Mouse (Mus musculus): ENCODE data around the gene Sppl2b. TPM values are rescaled to one million over a fixed set of nuclear protein-coding genes. Genes with fewer than 3 reads are reported as not detected.
"Not testable (repeated sequence)": the region's sequence is repeated elsewhere in the genome, so short reads cannot be mapped to it uniquely, and the experiment has no call there.

Gene Sppl2b
- total RNA-seq (2021), result 10 to 100 TPM; 15.6 to 19.1 TPM

DNA sequence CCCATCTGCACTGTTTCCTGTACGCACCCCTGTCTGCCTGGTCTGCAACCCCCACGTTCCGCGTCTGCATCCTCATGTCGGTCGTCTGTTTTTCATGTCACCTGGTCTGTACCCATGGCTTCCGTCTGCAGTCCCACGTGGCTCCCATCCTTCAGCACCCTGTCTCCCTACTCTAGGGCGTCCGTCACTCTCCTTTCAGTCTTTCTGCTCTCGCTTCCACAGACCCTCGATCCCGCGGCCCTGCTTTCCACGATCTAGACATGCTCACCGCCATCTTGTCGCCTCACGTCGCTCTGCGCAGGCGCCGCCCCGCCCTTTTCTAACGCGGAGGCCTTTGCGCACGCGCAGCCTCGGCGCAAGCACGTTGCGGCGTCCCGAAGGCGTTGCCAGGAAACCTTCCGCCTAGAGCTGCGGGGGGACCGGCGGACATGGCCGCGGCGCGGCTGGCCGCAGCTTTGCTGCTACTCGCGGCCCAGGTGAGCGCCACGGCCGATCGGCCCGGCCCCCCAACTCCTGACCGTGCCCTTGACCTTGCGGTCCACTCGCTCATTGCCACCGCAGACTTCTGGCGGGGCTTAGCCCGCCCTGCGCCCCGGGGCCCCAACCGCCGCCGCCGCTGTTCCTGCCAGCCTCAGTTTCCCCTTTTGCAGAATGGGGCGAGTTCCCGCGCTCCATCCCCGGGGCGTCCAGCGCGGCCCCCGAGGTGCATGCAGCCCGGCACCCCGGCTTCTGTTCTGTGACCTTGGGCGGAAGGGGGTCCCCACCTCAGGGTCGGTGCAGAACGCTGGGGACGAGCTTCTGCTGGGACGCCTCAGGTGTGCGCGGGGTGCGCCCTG lies at the start of gene Sppl2b, which contains the start of gene Lsm7:
Gene Sppl2b (plus strand): TSS at position 363 of the 836 bp plus-strand sequence.
Gene Lsm7 (minus strand): TSS at position 297 of the 836 bp plus-strand sequence.
- intact Hi-C loops (cut with DNase I), result no loop called here
- peak; percentile 99 for DNase-seq

DNA sequence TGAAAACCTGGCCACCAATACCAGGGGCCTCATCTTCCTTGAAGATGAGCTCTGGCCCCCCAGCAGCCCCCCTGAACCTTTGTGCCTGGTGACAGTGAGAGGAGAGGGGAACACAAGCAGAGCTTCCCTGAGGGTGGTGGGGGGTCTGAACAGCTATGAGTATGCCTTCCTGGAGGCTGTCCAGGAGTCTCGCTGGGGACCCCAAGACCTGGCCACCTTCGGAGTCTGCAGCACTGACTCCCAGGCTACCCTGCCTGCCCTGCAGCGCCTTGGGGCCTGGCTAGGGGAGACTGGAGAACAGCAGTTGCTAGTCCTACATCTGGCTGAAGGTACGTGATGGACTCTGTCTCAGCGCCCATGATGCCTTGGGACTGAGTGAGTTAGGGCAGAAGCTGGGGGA lies 49.8 kb upstream of the Sppl2b start:
- intact Hi-C loops (cut with DNase I), result no loop called here
- DNase-seq, result no peak

DNA sequence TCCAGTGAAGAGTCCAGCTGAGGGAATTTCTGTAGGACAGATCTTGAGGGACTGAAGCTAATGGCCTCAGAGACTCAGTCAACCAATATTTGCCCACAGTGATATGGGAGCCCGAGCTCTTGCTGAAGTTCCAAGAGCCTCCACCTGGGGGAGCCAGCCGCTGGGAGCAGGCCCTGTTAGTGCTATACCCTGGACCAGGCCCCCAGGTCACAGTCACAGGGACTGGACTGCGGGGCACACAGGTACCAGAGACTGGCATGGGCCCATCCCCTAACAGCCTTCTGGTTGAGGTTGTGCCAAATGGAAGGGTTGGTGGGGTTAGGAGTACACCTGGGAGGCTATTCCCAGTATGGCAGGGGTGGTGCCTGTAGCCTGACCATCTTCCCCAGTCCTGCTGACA lies 49.1 kb upstream of the Sppl2b start:
- peak; percentile 67 to 79 for DNase-seq

DNA sequence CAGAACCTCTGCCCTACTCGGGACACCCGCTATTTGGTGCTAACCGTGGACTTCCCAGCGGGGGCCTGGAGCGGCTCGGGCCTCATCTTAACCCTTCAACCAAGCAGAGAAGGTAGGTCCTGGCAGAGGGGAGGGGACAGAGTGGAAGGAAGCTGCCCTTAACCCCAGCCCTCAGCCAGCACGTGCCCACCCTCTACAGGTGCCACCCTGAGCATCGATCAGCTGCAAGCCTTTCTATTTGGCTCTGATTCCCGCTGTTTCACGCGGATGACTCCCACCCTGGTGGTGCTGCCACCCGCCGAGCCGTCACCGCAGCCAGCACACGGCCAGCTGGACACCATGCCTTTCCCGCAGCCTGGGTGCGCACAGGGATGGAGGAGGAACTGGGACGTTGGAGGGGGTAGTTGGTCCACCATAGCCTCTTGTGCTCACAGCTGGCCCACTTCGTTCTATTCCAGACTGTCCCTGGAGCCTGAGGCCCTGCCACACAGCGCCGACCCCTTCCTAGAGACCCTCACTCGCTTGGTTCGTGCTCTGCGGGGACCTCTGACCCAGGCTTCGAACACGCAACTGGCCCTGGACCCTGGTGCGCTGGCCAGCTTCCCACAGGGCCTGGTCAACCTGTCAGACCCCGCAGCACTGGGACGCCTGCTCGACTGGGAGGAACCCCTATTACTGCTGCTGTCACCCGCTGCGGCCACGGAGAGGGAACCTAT lies 48.6 kb upstream of the Sppl2b start:
- no peak for DNase-seq
- intact Hi-C loops (cut with DNase I), result no loop called here

More for the DNA sequence above, 49.1 kb upstream of the Sppl2b start:
- intact Hi-C loops (cut with DNase I), result no loop called here

DNA sequence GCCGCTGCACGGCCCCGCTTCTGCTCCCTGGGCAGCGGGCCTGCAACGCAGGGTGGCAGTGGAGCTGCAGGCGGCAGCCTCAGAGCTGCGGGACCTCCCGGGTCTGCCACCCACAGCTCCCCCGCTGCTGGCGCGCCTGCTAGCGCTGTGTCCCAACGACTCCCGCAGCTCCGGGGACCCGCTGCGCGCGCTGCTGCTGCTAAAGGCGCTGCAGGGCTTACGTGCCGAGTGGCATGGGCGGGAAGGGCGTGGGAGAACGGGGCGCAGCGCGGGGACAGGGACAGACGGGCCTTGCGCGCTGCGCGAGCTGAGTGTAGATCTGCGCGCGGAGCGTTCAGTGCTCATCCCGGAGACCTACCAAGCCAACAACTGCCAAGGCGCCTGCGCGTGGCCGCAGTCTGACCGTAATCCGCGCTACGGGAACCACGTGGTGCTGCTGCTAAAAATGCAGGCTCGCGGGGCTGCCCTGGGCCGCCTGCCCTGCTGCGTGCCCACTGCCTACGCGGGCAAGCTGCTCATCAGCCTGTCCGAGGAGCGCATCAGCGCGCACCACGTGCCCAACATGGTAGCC lies 47.9 kb upstream of the Sppl2b start:
- intact Hi-C loops (cut with DNase I), result no loop called here
- peak; percentile 66 to 74 for DNase-seq

DNA sequence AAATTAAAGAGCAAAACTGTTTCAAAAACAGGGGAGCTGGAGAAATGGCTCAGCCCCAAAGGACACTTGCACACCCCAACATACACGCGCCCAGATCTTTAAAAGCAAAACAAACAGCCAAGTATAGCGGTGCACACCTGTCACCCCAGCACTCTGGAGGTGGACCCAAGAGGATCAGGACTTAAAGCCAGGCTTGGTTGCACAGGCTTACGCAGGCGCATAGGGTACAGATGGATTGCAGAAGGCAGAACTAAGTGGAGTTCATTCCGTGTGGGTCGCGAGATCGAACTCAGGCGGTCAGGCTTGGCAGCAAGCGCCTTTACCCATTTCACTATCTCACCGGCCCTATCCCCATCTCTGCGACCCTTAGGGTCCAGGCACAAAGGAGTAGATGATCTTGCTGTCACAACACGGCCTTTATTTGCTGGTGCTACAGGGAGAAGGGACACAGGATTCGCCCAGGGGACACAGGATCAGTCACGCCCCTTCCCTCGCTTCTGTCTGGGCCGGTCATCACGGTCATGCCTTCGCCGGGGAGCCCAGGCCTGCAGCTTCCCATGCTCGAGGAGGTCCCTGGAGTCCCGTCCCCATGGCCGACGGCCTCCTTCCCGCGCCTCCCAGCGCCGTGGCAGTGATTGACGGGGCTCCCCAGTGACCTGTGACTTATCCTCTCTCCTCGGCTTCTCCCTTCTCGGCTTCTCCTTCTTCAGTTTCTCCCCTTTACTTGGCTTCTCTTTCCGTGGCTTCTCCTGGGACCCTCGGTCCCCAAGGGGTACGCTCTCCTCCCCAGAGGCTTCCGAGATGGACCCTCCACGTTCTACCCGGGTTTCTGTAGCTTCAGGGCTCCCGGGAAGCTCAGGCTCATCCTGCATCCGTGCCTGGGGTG lies 46.7 kb upstream of the Sppl2b start:
- intact Hi-C loops (cut with DNase I), result no loop called here
- DNase-seq, result no peak

DNA sequence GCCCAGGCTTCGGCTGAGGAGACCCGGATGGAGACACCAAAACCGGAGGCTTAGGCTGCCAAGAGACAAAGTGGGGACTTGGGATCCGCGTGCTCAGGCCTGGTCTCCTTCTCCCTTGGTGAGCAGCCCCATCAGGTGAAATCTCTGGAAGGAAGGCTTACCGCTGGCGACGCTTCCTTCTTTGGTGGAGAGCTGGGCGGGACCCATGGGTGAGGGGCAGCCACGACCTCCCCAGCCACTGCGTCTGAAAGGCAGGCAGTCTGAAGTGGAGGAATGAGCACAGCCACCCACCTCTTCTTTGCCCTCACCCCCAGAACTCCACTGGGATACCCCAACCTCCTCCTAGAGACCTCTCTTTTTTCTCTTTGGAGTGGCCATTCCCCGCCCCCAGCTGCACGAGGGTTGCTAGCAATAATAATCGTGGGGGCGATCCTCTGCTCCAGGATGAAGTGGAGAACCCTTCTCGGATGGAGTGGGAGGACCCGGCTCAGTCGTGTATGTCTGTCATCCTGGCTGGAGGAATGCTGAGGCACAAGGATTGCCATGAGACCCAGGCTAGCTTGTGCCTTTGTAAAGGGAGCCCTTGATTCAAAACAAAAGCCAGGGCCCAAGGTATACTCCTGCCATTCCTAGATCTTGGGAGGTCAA lies 46.0 kb upstream of the Sppl2b start:
- DNase-seq, result no peak
- intact Hi-C loops (cut with DNase I), result no loop called here

DNA sequence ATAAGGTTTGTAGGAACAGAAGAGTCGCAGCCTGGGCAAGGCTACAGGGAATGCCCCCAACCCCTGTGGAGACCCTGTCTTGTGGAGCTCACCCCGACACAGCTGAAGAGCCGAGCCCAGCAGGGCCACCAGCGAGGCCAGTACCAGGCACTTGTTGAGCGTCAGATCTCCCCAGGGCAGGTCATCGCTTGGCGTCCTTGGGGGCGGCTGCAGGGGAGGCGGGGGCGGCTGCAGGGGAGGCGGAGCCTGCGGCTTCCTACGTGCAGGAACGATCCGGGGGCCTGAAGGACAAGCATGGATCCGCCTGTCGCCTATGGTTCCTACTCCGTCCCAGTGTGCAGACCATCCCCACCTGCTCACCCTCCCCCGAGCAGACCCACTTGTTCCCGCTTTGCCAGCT lies 45.0 kb upstream of the Sppl2b start:
- intact Hi-C loops (cut with DNase I), result no loop called here
- DNase-seq, result no peak

DNA sequence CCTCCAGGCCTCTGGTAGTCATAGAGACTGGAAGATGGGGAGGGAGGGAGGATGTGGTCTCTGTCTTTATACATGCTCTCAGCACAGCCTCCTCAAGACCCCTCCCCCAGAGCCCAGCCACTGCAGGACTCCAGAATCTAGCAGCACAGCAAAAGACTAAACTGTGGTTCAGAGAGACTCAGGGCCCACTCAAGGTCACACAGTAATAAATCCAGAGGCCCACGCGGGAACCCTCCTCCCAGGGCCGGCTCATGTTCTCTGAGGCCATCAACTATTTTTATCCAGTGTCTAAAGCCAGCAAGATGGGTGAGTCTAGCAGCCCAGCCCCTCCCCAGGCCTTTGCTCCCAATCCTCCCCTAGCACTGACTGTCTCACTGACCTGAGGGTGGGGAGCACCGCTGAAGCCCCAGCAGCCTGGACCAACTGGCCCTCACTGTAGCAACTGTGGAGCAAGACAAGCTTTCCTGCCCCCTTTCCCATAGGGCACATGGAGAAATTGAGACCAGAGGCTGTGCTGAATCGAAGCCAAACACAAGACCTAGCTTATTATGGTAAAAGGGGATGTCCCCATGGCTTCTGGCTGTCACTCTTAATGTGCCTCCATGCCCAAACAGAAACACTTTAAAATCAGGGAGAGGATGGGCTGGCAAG lies 42.6 kb upstream of the Sppl2b start:
- DNase-seq, result no peak
- intact Hi-C loops (cut with DNase I), result no loop called here

DNA sequence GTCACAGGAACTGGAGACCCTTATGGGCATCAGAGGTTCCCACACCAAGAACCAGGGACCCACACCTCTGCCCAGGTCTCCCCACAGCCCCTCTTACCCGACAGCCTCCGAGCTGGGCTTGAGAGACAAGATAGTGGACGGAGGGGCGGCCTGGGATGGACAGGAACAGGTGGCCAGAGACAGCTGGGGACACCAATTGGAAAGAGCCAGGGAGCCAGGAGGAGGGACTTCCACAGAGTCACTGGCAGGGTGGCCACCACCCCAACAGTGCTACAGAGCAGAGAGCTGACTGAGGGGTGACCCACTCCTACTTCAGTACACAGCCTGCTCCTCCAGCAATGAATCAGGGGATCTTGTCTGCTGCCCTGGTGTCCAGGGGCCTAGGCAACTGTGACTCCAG lies 41.7 kb upstream of the Sppl2b start, which contains the start of gene Jsrp1:
Gene Jsrp1 (minus strand): TSS at position 133 of the 400 bp plus-strand sequence.
- intact Hi-C loops (cut with DNase I), result no loop called here
- no peak for DNase-seq

DNA sequence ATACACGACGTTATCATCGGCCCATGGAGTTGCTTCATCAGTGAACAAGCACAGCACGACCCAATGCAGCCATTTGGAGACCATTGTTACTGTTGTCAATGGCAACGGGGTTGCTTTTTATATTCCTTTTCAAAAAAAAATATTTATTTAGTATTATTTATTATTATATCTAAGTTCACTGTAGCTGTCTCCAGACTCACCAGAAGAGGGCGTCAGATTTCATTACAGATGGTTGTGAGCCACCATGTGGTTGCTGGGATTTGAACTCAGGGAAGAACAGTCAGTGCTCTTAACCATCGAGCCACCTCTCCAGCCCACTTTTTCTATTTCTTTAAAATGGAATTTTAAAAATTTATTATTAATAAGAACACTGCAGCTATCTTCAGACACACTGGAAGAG lies 40.3 kb upstream of the Sppl2b start:
- no peak for DNase-seq
- intact Hi-C loops (cut with DNase I), result no loop called here

DNA sequence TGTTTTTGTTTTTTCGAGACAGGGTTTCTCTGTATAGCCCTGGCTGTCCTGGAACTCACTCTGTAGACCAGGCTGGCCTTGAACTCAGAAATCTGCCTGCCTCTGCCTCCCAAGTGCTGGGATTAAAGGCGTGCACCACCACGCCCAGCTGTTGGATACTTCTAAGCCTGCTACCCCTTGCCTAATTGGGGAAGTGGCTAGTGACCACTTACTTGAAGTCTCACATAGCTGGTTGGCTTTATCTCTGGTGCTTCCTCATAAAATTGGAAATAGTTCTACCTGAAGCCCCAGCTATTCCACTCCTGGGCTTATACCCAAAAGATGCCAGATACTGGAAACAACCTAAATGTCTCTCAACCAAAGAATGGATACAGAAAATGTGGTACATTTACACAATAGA lies 38.8 kb upstream of the Sppl2b start:
- DNase-seq, result not testable (repeated sequence)
- intact Hi-C loops (cut with DNase I), result loop anchor here (2.0 kb wide), 1 partner anchor 68 kb away; no protein-coding TSS in a partner anchor

DNA sequence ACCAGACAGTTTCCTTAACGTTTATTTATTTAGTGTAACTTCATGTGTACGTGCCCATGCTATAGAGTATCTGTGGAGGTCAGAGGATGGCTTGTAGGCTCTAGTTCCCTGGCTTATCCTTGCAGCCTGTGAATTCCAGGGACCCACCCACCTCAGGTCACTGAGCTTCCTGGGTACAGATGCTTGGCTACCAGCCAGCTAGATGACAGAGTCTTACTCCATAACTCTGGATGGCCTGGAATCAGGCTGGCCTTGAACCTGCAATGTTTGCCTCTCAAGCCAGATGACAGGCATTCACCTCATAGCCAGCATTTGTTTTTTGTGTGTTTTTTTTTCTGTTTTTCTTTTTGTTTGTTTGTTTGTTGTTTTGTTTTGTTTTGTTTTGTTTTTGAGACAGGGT lies 37.9 kb upstream of the Sppl2b start:
- intact Hi-C loops (cut with DNase I), result loop anchor here (2.0 kb wide), 1 partner anchor 68 kb away; no protein-coding TSS in a partner anchor

DNA sequence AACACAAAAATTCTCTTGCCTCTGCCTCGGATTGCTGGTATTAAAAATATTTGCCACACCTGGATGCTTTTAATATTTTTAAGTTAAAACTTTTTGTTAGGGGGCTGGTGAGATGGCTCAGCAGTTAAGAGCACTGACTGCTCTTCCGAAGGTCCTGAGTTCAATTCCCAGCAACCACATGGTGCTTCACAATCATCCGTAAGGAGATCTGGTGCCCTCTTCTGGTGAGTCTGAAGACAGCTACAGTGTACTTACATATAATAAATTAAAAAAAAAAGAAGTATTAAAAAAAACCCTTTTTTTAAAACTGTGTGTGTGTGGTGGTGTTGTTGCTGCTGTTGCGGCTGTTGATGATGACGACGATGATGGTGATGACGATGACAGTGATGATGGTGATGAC lies 37.1 kb upstream of the Sppl2b start:
- DNase-seq, result not testable (repeated sequence)
- intact Hi-C loops (cut with DNase I), result loop anchor here (2.0 kb wide), 1 partner anchor 69 kb away; no protein-coding TSS in a partner anchor

More for the DNA sequence above, 37.9 kb upstream of the Sppl2b start:
- no peak for DNase-seq

DNA sequence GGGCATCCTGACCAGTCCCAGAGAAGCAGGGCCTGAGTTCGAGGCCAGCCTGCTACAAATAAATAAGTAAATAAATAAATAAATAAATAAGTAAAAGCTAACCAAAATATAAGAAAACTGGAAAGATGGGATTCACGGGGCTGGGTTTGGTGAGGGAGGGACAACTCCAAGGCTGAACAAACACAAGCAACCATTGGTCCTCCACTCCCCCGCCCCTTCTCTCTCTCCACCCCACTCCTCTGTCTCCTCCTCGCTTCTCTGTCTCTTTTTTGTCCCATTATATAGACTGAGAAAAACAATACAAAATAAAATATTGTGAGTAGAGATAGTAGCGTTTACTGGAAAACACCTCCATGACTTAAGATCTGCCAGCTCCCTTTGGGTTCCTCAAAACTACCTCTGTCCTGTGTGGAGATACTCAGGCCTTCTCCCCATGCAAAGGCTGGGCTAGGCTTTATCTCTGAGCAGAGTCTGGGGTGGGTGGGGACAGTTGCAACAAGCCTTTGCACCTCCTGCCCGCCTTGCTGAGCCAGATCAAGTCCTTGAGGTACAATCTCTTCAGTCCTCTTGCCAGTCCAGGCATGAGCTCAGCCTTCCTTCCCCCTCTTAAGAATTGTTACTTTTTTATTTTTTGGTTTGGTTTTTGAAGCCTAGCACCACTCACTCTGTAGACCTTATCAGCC lies 36.3 kb upstream of the Sppl2b start:
- intact Hi-C loops (cut with DNase I), result no loop called here
- DNase-seq, result no peak

DNA sequence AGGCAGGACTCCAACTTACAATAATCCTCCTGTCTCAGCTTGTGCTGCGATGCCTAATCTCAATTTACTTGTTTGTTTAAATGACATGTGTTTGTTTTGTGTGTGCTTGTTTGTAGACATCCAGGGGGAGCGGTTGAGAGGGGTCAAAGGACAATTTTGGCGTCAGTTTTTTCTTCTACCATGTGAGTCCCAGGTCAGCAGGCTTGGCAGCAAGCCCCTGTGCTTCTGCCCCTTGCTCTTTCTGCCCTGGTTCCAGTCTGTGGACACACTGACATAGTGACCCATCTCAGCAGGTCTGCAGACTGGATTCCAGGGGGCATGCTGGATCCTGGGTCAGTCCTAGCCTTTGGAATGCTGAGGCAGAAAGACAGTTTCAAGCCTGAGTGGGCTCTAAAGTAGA lies 35.7 kb upstream of the Sppl2b start:
- intact Hi-C loops (cut with DNase I), result no loop called here
- no peak for DNase-seq

DNA sequence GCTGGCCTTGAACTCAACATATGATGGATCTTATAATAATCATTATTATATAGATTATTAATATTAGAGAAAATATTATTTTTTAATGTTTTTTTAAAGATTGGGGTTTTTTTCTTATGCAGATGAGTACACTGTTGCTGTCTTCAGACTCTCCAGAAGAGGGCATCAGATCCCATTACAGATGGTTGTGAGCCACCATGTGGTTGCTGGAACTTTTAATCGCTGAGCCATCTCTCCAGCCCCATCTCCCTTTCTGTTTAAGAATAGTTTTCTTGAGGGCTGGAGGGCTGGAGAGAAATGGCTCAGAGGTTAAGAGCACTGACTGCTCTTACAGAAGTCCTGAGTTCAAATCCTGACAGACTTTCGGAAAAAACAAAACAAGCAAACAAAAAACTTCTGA lies 33.1 kb upstream of the Sppl2b start:
- intact Hi-C loops (cut with DNase I), result loop anchor here (1.0 kb wide), 2 partner anchors 53 to 58 kb away; no protein-coding TSS in a partner anchor
- no peak for DNase-seq

DNA sequence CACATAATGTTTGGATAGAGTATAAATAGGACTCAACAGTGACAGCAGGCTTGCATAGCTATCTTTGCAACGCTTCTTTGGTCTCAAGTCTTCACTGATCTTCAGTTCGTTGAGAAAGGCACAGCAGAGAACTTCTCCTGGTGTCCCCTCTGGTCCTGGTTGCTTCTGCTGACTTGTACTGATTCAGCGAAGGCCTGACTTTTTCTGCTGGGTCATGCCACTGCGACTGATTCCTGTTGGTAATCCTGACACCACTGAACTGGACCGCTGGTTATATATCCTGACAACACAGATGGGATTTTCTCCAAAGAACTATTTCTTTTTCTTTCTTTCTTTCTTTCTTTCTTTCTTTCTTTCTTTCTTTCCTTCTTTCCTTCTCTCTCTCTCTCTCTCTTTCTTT lies 32.5 kb upstream of the Sppl2b start:
- no peak for DNase-seq
- intact Hi-C loops (cut with DNase I), result loop anchor here (1.0 kb wide), 2 partner anchors 53 to 58 kb away; no protein-coding TSS in a partner anchor

All from heart, postnatal 36 days (tissue).